Mouse (Mus musculus): ENCODE data around the gene Shisa5.

DNA sequence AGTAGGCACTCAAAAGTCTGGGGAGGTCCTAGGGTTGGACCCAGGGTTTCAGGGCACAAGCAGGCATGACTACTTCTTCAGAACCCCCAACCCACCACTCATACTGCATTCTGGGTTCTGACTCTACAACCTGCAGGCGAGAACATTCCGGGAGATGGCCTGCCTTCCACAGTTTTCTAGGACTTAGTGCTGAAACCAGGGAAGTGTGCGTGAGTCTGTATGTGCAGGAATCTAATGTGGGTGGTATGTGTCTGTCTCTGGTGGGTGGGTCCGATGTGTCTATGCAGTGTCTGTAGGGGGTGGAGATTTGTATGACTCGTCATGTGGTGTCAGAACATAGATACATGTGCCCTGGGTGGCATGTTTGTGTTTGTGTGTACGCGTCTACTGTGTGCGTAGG, 60.0 kb downstream of the Shisa5 start:
- no peak for TF ChIP-seq CTCF (IDR thresholded peaks at IDR 0.05; ENCODE audit: low read depth, low read length)
- no peak for TF ChIP-seq GATA1 (IDR thresholded peaks at IDR 0.05; ENCODE audit: borderline replicate concordance, low read length)
- no peak for TF ChIP-seq TAL1 (conservative IDR thresholded peaks at IDR 0.05; ENCODE audit: low read depth, low read length)
- no peak for TF ChIP-seq GATA2 (IDR thresholded peaks at IDR 0.05; ENCODE audit: borderline replicate concordance, low read depth, low read length)

Measured in G1E (cell line).